Mouse (Mus musculus) ovary, adult 10 weeks (tissue): ENCODE data around the gene Prr14. TPM values are rescaled to one million over a fixed set of nuclear protein-coding genes. Genes with fewer than 3 reads are reported as not detected.

Source experiments
- polyA plus RNA-seq: library from polyadenylated mRNA; stranded (reverse); fragments of 350-450 nt; fragmentation: Illumina TruSeq; extraction: RNeasy Lipid Tissue Mini Kit (QIAGEN cat#74804); gene quantifications from one replicate; pipeline ENCODE4 v1.2.3, GENCODE M21; 2014

Prr14 gene
- 18.0 TPM for polyA plus RNA-seq

DNA sequence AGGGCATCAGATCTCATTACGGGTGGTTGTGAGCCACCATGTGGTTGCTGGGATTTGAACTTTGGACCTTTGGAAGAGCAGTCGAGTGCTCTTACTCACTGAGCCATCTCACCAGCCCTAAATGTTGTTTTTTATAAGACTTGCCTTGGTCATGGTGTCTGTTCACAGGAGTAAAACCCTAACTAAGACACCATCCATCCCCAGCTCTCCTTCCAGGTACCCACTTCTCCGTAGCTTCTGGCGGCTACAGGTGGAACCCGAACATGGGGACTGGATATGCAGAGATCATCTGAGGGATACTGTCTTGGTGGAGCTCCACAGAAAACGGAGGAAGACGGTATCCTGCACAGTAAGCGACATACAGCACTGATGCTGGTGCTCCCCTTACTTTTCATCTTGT, at the start of gene Prr14:
Gene Prr14, plus strand, starts transcription at position 301 of the 400 bp plus-strand sequence.

DNA sequence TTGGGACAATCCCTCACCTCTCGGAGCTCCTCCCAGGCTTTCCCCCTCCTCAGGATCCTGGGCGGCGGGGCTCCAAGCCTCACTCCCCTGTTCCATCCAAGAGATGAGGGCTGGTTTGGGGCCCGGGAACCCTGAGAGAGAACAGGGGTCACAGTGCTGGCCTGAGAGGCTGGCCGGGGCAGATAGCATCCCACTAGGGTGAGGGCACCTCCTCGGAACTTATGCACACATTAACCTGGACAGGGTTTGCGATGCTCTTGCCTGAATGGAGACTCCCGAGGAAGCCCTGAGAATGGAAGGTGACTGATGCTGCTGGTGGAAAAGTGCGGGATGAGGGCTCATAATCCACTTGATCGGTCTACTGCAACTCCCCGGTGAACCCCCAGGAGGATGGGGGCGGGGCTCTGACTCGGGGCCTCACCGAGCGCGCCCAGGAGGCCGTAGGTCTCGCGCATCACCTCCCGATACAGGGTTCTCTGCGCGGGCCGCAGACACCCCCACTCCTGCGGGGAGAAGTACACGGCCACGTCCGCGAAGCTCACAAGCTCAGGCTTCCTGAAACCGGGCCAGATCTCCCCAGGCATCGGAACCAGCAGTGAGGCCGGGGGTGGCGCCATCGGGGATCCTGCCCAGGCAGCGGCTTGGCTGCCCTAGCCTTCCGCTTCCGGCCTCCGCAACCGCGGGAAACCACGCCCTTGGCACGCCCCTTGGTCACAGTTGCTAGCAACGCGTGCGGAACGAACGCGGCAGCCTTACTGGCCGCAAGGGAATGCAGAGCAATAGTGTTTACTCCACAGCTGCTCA, 37.8 kb upstream of the Prr14 start, which contains the start of gene Zfp688:
Gene Zfp688, minus strand, starts transcription at position 681 of the 804 bp plus-strand sequence.

DNA sequence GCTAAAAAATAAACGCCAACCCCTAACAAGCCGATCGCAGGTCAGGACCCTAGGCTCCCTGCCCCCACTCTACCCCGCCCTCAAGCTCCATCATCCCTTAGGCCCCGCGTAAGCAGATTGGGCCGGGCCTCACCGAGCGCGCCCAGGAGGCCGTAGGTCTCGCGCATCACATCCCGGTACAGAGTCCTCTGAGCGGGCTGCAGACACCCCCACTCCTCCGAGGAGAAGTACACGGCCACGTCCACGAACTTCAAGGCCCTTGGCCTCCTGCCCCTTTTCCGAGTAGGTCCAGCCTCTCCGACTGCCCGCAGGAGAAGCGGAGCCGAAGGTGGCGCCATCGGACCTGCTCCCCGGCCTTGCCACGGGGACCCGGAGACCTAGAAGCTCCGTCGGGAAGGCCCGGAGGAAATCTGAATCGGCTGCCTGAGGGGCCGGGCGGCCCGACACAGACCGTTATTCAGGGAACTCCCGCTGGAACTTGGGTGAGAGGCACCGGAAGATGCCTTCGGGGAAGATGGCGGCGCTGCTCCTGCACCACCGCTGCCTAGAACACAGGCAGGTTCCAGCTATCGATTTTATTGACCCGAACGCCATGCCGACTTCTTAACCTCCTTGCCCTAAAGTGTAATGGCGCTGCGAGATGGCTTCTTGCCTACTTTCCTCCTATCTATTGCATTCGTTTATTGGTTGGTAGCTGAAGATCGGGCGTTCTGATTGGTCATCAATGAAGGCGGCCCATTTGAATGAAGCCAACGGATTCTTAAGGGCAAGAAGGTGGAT, 10.7 kb upstream of the Prr14 start, which contains the start of gene Zfp689:
Gene Zfp689, minus strand, starts transcription at position 638 of the 780 bp plus-strand sequence.

DNA sequence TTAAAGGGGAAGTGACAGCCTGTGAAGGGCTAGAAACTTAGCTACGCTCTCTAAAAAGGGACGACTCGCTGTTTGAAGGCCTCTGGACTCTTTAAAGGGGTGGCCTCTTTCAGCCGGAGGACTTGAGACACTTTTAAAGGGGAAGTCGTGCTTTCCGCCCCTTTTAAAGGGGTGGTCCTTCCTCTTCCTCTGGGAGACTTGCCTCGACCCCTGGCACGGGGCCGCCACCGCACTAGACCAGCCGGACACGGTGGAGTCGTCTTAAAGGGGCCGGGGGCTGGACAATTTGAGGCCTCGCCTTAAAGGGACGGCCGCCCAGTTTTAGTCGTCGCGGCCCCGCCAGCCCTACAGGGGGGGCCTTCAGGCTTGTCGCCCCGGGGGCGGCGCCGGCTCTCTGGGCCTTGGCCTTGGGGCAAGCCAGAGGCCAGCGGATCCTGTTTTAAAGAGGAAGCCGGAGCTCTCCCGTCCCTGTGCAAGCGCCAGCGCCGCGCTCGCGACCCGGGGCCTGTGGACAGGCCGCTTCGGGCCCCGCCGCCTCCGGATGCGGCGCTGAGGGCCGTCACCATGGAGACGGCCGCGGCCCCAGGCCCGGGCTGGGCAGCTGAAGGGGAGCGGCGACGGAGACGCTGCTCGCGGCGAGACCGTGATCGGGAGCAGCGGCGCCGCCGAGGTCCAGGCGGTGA, 19.4 kb downstream of the Prr14 start, which contains the start of gene Fbrs:
Gene Fbrs, plus strand, starts transcription at position 565 of the 683 bp plus-strand sequence.

DNA sequence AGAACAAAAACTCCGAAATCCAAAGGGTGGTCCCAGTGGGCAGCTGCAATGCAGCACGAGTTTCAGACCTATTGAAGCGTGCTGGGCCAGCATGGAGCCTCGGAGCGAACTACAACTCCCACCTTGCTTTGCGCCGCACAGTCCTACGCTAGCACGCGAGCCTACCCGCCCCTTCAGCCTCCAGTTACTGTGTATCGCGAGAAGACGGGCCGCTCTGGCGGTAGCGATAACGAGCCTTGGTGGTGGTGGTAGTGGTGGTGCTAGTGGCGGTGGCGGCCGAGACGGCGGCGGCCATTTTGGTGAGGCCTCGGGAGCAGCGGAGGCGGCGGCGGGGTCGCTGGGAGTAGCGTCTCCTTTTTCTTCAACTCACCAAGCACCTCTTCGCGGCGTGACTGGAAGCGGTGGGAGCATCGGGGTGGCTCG, 52.4 kb downstream of the Prr14 start, which contains the start of gene Srcap:
Gene Srcap, plus strand, starts transcription at position 176 of the 423 bp plus-strand sequence.

DNA sequence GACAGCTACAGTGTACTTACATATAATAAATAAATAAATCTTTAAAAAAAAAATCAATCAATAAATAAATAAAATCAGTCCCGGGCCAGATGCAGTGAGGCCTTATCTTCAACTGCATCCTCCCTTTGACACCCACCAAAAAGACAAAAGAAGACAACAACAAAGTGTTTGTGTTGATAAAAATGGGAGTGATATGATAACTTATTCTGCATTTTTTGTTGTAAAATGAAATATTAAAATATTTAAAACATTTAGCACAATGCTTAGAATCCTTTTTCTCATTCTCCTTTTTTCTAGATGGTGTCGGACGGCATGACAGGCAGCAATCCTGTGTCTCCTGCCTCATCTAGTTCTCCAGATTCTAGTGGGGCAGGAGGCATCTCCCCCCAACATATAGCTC, 59.9 kb downstream of the Prr14 start, which contains the start of gene Gm42715:
Gene Gm42715, plus strand, starts transcription at position 301 of the 400 bp plus-strand sequence.

Other genes with a start within 250 kb of the Prr14 start
- gene Zfp553, start 226.6 kb upstream of the Prr14 start, polyA plus RNA-seq, result 3.2 TPM
- 1.4 TPM for gene Sept1, start 226.5 kb upstream of the Prr14 start, polyA plus RNA-seq
- not detected for gene Zfp771, start 215.3 kb upstream of the Prr14 start, polyA plus RNA-seq
- gene Dctpp1, start 198.9 kb upstream of the Prr14 start, polyA plus RNA-seq, result not detected
- gene Sephs2, start 185.6 kb upstream of the Prr14 start, polyA plus RNA-seq, result 23.0 TPM
- 0.68 TPM for gene Itgal, start 163.4 kb upstream of the Prr14 start, polyA plus RNA-seq
- 3.3 TPM for gene Zfp768, start 114.0 kb upstream of the Prr14 start, polyA plus RNA-seq
- 3.6 TPM for gene Zfp747, start 83.6 kb upstream of the Prr14 start, polyA plus RNA-seq
- 2.4 TPM for gene 9130019O22Rik, start 72.4 kb upstream of the Prr14 start, polyA plus RNA-seq
- gene E430018J23Rik, start 66.0 kb upstream of the Prr14 start, polyA plus RNA-seq, result 1.1 TPM
- 4.1 TPM for gene Zfp764, start 52.8 kb upstream of the Prr14 start, polyA plus RNA-seq
- gene Zfp688, start 37.5 kb upstream of the Prr14 start, polyA plus RNA-seq, result 0.86 TPM
- gene Zfp689, start 10.5 kb upstream of the Prr14 start, polyA plus RNA-seq, result 3.1 TPM
- gene Fbrs, start 19.6 kb downstream of the Prr14 start, polyA plus RNA-seq, result 7.7 TPM
- 11.4 TPM for gene Srcap, start 52.4 kb downstream of the Prr14 start, polyA plus RNA-seq
- 6.7 TPM for gene Gm42715, start 60.0 kb downstream of the Prr14 start, polyA plus RNA-seq
- not detected for gene Tmem265, start 101.8 kb downstream of the Prr14 start, polyA plus RNA-seq
- 7.7 TPM for gene Phkg2, start 113.7 kb downstream of the Prr14 start, polyA plus RNA-seq
- not detected for gene Ccdc189, start 129.0 kb downstream of the Prr14 start, polyA plus RNA-seq
- gene Rnf40, start 129.2 kb downstream of the Prr14 start, polyA plus RNA-seq, result 2.9 TPM
- 11.5 TPM for gene Zfp629, start 156.2 kb downstream of the Prr14 start, polyA plus RNA-seq
- gene Bcl7c, start 249.3 kb downstream of the Prr14 start, polyA plus RNA-seq, result 6.5 TPM